Mouse (Mus musculus) embryonic fibroblast, embryonic 13.5 days (primary cell): ENCODE results near the gene Tfe3.

Source experiments
- CTCF ChIP-seq: IDR thresholded peaks from 2 replicates; pipeline ENCODE4 v1.5.1; 2011; ENCODE audit warnings: mild to moderate bottlenecking, control low read depth, low read length, moderate library complexity, borderline replicate concordance; ENCODE audit not compliant: insufficient read depth
- POLR2A ChIP-seq: IDR thresholded peaks from 2 replicates; pipeline ENCODE4 v1.6.1; 2011; ENCODE audit warnings: low read depth, mild to moderate bottlenecking, control low read depth, low read length, moderate library complexity

- TF ChIP-seq CTCF (no peak), POLR2A (no peak)
Observed at GRCm38 (mm10) chrX:7740082-7740819, 22.1 kb upstream of the Tfe3 start.
